Mouse (Mus musculus): Measurements from ENCODE around the gene Samsn1. TPM values are rescaled to one million over a fixed set of nuclear protein-coding genes. Genes with fewer than 3 reads are reported as not detected.

Gene Samsn1
- 1.6 and 1.9 TPM in 2 replicates for polyA plus RNA-seq (2012; rRNA removed)

DNA sequence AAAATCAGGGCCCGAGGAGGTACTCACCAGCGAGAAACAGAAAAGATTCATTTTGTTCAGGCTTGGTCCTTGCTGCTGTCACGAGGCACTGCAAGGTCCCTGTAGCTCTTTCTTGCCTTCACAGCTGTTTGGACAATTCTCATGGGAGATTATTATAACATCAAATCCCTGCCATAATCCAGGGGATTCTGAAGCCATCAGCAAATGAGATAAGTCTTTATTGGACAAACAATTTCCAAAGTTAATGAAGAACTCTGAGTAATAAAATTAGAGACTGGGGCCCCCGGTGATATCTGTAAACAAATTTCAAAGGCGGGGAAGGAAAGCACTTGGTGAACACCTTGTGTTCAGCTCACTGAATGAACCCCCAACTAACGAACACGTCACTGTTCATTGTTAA is at the start of gene Samsn1:
TSS of gene Samsn1 (minus strand) at position 101 of the 400 bp plus-strand sequence.
- TF ChIP-seq POLR2A (IDR thresholded peaks at IDR 0.05; ENCODE audit: extremely low read depth, insufficient read depth, low read length) (no peak), CTCF (IDR thresholded peaks at IDR 0.05; ENCODE audit: extremely low read depth, insufficient read depth, low read length) (no peak)

DNA sequence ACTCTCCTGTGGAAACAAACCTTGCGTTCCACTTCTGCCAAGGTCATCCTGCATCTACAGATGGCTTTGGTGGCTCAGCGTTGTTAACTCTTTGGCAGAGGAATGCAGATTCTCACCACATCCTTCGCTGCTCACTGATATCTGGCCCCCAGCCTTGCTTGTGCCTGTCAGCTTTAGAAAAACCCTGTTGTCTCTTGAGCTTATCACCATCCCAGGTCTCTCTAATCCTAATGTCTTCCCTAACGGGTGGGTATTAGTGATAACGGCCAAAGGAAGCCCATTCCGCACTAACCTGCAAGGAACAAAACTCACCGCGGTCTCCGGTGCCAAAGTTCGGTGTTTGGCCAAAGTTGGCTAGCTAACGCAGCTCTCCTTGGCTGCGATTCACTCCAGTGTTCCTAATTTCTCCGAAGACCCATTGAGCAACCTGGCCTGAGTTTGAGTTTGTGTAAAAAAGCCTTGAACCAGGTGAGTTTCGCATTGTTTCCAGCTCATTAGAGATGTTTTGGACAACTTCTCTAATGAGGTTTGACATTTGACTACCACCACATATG is 44.1 kb upstream of the Samsn1 start:
- no peak overlapping the region for H3K27ac ChIP-seq (ENCODE audit: insufficient read depth, low read length)
- H3K4me1 ChIP-seq (ENCODE audit: control insufficient read depth, insufficient read depth, low read length), result no peaks in the 10 kb centered on the region
- TF ChIP-seq POLR2A (IDR thresholded peaks at IDR 0.05; ENCODE audit: extremely low read depth, insufficient read depth, low read length) (no peak), CTCF (IDR thresholded peaks at IDR 0.05; ENCODE audit: extremely low read depth, insufficient read depth, low read length) (no peak)
- H3K4me3 ChIP-seq (ENCODE audit: insufficient read depth, low read length), result no peak overlapping the region

More for the DNA sequence above, at the start of gene Samsn1:
- no peak within 1 kb of the TSS for H3K4me3 ChIP-seq (ENCODE audit: insufficient read depth, low read length)
- H3K27ac ChIP-seq (ENCODE audit: insufficient read depth, low read length), result no peak within 1 kb of the TSS
- no peaks in the 10 kb centered on the region for H3K4me1 ChIP-seq (ENCODE audit: control insufficient read depth, insufficient read depth, low read length)

DNA sequence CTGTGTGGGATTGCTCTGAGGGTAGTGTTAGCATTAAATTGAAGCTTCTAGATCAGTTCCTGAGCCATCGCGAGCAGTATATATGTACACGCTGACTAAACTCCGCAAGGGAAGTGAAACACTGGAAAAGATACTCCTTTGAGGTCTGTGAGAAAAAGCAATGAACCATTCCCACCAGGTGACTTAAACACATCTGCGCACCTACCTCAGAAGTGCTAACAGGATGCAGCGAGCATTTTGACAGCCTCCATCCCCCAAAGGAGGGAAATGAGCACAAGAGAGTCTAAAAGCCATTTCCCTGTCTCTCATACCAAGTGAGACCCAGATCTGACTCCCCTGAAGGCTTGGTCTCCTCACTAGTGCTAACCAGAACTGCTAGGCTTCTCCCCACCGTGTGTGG is 32.9 kb upstream of the Samsn1 start:
- H3K4me1 ChIP-seq (ENCODE audit: control insufficient read depth, insufficient read depth, low read length), result no peaks in the 10 kb centered on the region
- no peak overlapping the region for H3K27ac ChIP-seq (ENCODE audit: insufficient read depth, low read length)
- no peak overlapping the region for H3K4me3 ChIP-seq (ENCODE audit: insufficient read depth, low read length)
- TF ChIP-seq POLR2A (IDR thresholded peaks at IDR 0.05; ENCODE audit: extremely low read depth, insufficient read depth, low read length) (no peak), CTCF (IDR thresholded peaks at IDR 0.05; ENCODE audit: extremely low read depth, insufficient read depth, low read length) (no peak)

DNA sequence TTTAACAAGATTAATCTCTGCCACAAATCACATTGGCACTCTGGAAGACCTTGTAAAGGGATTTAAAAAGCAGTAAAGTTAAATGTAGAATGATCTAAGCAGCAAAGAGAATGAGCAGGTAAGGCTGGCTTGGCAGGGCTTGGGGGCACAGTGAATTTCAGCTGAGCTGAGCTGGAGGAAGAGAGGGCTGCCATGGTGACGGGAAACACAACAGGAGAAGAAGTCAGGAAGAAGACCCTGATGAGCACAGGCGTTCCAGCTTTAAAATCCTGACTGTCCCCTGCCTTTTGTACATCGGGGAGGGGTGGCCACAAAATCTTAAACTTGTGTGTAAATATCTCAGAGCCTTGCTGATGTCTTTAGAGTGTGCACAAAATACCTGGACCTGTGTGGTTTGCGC is 32.0 kb upstream of the Samsn1 start:
- Histone ChIP-seq H3K4me3 (ENCODE audit: insufficient read depth, low read length) (no peak overlapping the region), H3K4me1 (ENCODE audit: control insufficient read depth, insufficient read depth, low read length) (no peaks in the 10 kb centered on the region), H3K27ac (ENCODE audit: insufficient read depth, low read length) (no peak overlapping the region)
- no peak for TF ChIP-seq POLR2A (IDR thresholded peaks at IDR 0.05; ENCODE audit: extremely low read depth, insufficient read depth, low read length)
- TF ChIP-seq CTCF (IDR thresholded peaks at IDR 0.05; ENCODE audit: extremely low read depth, insufficient read depth, low read length), result no peak

DNA sequence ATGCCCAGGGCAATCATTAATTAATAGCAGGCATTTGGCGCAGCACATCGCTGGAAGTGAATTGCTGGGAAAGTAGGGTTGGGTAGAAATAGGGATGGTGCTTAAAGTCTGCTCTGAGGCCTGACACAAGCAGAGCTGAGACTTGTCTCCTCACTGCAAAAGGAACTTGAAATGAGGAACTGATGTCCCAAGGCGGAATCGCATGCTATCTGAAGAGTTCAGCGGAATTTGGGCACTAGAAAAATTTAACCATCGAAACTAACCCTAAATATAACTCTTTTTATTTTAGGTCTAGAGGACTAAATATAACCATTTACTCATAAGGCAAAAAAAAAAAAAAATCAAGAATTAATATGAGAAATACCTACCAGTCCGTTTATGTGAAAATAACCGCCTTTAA is 31.5 kb upstream of the Samsn1 start:
- Histone ChIP-seq H3K27ac (ENCODE audit: insufficient read depth, low read length) (no peak overlapping the region), H3K4me1 (ENCODE audit: control insufficient read depth, insufficient read depth, low read length) (no peaks in the 10 kb centered on the region), H3K4me3 (ENCODE audit: insufficient read depth, low read length) (no peak overlapping the region)
- TF ChIP-seq CTCF (IDR thresholded peaks at IDR 0.05; ENCODE audit: extremely low read depth, insufficient read depth, low read length) (no peak), POLR2A (IDR thresholded peaks at IDR 0.05; ENCODE audit: extremely low read depth, insufficient read depth, low read length) (no peak)

DNA sequence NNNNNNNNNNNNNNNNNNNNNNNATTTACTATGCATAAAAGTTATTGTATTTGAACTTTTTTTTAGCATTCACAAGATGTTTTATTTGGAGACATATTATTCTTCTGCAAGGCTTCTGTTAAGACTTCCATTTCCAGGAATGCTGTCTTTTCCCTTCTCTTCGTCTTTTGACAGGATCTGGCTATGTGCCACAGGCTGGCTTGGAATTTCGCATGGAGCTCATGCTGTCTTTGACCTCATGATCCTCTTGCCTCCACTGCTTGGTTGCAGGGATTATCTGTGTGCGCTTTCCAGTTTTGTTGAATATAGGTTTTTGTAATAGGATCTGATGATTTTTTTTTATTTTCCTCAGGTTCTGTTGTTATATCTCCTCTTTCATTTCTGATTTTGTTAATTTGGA is 25.0 kb upstream of the Samsn1 start:
- H3K27ac ChIP-seq (ENCODE audit: insufficient read depth, low read length), result no peak overlapping the region
- H3K4me1 ChIP-seq (ENCODE audit: control insufficient read depth, insufficient read depth, low read length), result no peaks in the 10 kb centered on the region
- no peak overlapping the region for H3K4me3 ChIP-seq (ENCODE audit: insufficient read depth, low read length)
- no peak for TF ChIP-seq POLR2A (IDR thresholded peaks at IDR 0.05; ENCODE audit: extremely low read depth, insufficient read depth, low read length)
- no peak for TF ChIP-seq CTCF (IDR thresholded peaks at IDR 0.05; ENCODE audit: extremely low read depth, insufficient read depth, low read length)

DNA sequence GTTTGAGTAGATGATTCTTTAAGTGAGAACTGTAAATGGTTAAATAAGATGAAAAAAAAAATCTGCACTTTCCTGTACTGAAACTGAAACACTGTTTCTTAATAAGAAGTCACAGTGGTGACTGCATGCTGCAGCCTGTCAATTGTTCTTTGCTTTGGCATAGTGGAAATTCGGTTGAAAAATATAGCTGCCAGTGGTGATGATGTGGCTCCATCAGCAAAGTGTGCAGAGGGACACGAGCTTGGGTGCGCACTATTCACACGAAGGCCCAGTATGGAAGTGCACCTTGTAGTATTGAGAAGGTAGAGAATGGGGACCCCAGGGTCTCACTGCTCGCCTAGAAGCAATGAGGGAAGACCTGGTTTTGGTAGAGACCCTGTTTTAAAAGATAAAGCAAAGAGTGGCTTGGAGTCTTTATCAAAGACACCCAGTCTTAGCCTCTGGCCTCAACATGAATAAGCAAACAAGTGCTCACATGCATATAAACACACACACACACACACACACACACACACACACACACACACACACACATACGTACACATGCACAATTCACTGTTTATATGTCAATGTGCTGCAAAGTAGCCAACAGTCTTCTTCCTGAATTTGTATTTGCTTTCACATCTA is 18.4 kb upstream of the Samsn1 start:
- no peak for TF ChIP-seq CTCF (IDR thresholded peaks at IDR 0.05; ENCODE audit: extremely low read depth, insufficient read depth, low read length)
- TF ChIP-seq POLR2A (IDR thresholded peaks at IDR 0.05; ENCODE audit: extremely low read depth, insufficient read depth, low read length), result no peak
- no peak overlapping the region for H3K4me3 ChIP-seq (ENCODE audit: insufficient read depth, low read length)
- no peak overlapping the region for H3K27ac ChIP-seq (ENCODE audit: insufficient read depth, low read length)
- no peaks in the 10 kb centered on the region for H3K4me1 ChIP-seq (ENCODE audit: control insufficient read depth, insufficient read depth, low read length)

DNA sequence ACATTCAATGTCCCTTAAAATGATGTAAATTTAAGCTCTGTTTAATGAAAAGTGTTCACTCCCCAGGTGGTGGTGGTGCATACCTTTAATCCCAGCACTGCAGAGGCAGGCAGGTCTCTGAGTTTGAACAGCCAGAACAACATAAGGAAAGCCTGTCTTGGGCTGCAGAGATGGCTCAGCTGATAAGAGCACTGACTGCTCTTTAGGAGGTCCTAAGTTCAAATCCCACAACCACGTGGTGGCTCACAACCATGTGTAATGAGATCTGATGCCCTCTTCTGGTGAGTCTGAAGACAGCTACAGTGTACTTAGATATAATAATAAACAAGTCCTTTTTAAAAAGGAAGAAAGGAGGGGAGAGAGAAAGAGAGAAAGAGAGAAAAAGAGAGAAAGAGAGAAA is 2.9 kb downstream of the Samsn1 start:
- TF ChIP-seq CTCF (IDR thresholded peaks at IDR 0.05; ENCODE audit: extremely low read depth, insufficient read depth, low read length) (no peak), POLR2A (IDR thresholded peaks at IDR 0.05; ENCODE audit: extremely low read depth, insufficient read depth, low read length) (no peak)
- no peaks in the 10 kb centered on the region for H3K4me1 ChIP-seq (ENCODE audit: control insufficient read depth, insufficient read depth, low read length)
- no peak overlapping the region for H3K27ac ChIP-seq (ENCODE audit: insufficient read depth, low read length)
- no peak overlapping the region for H3K4me3 ChIP-seq (ENCODE audit: insufficient read depth, low read length)

DNA sequence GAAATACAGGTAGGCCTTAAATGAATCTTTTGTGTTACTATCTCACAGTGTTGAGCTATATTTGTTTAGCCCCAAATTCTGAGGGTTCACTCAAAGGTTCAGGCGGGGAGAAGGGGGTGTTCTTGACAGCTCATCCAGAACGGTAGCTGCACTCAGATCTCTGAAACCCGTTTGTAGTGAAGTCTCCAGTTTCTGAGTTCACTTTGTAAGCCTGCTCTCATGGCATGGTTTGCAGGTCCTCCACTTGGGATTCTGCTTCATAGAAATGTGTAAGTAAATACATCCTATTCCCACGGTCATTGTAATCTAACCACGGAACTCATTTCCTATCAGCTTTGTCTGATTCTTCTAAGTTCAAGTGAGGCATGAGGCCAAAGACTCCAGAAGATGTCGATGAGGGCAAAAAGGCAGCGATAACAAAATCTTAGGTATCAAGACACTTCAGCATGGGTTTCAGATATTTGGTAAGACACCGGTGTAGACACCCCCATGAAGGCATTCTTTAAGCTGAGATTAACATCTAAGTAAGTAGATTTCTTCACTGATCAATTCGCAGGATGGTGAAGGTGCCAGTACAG is 18.2 kb downstream of the Samsn1 start:
- TF ChIP-seq CTCF (IDR thresholded peaks at IDR 0.05; ENCODE audit: extremely low read depth, insufficient read depth, low read length) (no peak), POLR2A (IDR thresholded peaks at IDR 0.05; ENCODE audit: extremely low read depth, insufficient read depth, low read length) (no peak)
- H3K4me3 ChIP-seq (ENCODE audit: insufficient read depth, low read length), result no peak overlapping the region
- H3K4me1 ChIP-seq (ENCODE audit: control insufficient read depth, insufficient read depth, low read length), result no peaks in the 10 kb centered on the region
- no peak overlapping the region for H3K27ac ChIP-seq (ENCODE audit: insufficient read depth, low read length)

Data from cortical plate, adult 2 months (tissue).